Mouse (Mus musculus): ENCODE data around the gene Tnrc6b. TPM values are rescaled to one million over a fixed set of nuclear protein-coding genes. Genes with fewer than 3 reads are reported as not detected.

Tnrc6b gene
- 100 to 1,000 TPM; 188 to 215 TPM for total RNA-seq (2023)

GRCm38 (mm10) chr15:80710608-80711363 is at the start of gene Tnrc6b:
Gene Tnrc6b, plus strand, starts transcription at chr15:80711313.

GRCm38 (mm10) chr15:80671295-80672252 is 39.5 kb upstream of the Tnrc6b start, which contains the start of gene Fam83f:
Gene Fam83f, plus strand, starts transcription at chr15:80671847.

DNA sequence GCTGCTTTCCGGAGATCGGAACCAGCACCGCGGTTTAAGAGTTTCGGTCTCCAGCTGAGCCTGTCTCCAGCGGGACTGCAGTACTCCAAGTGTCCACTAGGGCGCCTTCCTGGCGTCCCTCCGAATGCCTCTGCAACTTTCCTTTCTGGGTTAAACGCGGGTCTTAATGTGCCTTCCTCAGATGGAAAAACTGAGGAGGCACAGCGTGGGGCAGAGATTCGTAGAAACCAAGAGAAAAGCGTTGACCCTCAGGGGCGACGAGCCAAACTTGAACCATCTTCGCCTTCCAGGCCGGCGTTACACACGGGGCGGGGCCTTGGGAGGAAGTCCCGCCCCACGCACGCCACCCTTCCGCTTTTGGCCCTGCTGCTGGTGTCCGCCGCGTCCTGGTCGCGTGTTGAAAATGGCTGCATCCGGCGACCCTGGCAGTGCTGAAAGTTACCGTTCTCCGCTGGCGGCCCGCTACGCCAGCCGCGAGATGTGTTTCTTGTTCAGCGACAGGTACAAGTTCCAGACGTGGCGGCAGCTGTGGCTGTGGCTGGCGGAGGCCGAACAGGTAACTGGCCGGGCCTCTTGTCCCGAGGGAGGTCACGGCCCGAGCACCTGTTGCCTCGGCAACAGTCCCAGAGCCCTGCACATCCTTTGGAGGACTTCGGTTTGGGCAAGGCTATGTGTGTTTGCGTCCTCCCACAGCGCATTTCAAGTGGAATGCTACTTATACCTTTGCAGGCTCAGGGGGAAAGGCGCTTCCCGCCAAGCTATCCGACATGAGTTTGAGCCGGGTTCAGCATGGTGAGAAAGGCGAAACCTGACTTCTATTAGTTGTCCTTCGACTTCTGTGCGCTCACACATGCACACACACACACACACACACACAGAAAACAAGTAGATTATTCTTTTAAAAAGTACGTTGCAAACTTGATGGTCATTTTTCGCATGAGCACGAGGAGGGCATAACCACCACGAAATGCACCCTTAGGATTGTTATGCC is 237.3 kb downstream of the Tnrc6b start, which contains the start of gene Adsl:
Gene Adsl (plus strand): TSS at position 346 of the 991 bp plus-strand sequence.

DNA sequence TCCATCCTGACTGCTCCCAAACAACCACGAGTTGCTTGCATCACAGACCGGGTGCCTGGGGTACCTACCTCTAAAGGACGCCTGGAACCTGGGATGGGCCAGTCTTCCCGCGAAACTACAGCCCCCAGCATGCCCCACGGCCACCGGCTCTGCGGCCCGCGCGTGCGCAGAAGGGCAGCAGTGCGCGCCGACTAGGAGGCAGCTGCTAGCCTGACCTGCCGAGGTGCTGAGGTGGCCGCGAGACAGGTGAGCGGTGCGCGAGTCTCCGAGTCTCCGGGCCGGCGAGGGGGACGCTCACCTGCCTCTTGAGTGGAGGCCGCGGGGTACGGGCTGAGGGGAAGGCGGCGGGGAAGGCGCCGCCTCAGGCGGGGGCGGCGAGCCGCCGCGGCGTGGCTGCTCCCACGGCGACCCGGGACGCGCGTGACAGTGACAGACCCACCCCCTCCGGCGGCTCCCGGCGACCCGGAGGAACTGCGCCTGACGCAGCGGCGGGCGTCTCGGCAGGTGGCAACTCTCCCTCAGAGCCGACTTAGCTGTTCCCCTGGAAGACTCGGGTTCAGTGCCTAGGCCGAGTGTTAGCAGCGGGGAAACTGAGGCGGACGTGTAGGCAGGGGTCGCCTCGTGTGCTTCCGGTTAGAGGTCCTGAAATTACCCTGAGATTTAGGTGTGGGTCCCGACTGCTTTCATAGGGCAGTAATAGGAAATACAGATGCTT is 266.7 kb downstream of the Tnrc6b start, which contains the start of gene Sgsm3:
Gene Sgsm3 (plus strand): TSS at position 146 of the 715 bp plus-strand sequence.

Other genes with a start within 250 kb of the Tnrc6b start
- gene Enthd1, start 146.2 kb upstream of the Tnrc6b start, total RNA-seq (2023): not detected
- gene Grap2, start 138.7 kb upstream of the Tnrc6b start, total RNA-seq (2023): 1 to 10 TPM; 4.9 to 5.4 TPM
- 1 to 10 TPM; 1.3 TPM for gene Fam83f, start 39.5 kb upstream of the Tnrc6b start, total RNA-seq (2023)
- 10 to 100 TPM; 20.2 to 24.3 TPM for gene Adsl, start 237.2 kb downstream of the Tnrc6b start, total RNA-seq (2023)

All from neutrophil, adult 83 days (primary cell).